Mouse (Mus musculus) CH12.LX (cell line): ENCODE results near the gene Slc35c2. TPM values are rescaled to one million over a fixed set of nuclear protein-coding genes. Genes with fewer than 3 reads are reported as not detected.

Source experiments
- DNase-seq: peaks from one replicate; pipeline ENCODE4 v3.0.0-alpha.2; 2013; ENCODE audit errors: extremely low read depth
- H3K27ac ChIP-seq: 2 replicates; pipeline ENCODE4 v1.5.1; 2012; ENCODE audit warnings: low read depth, mild to moderate bottlenecking, control low read depth, moderate library complexity; ENCODE audit not compliant: insufficient read depth
- H3K27me3 ChIP-seq: replicated peaks from 2 replicates; pipeline ENCODE3; 2012; ENCODE audit warnings: inconsistent platforms
- H3K36me3 ChIP-seq, 2 experiments: replicated peaks in 1 of 2; 2 replicates each; pipeline versions ENCODE3 to v1.6.1; 2012; ENCODE audit warnings: inconsistent platforms in 1 of 2, low read length in 1 of 2, mild to moderate bottlenecking in 1 of 2, mixed read lengths in 1 of 2, moderate library complexity in 1 of 2; ENCODE audit not compliant: control insufficient read depth in 1 of 2, insufficient read depth in 1 of 2
- H3K4me1 ChIP-seq, 2 experiments: 2 replicates each; pipeline ENCODE4 v1.6.1; 2012; ENCODE audit warnings: inconsistent platforms in 1 of 2, moderate library complexity in 1 of 2; ENCODE audit not compliant: insufficient read depth in 2 of 2, control insufficient read depth in 1 of 2
- H3K4me2 ChIP-seq: 2 replicates; pipeline ENCODE4 v1.6.1; 2012; ENCODE audit warnings: low read depth, mild to moderate bottlenecking, control low read depth; ENCODE audit not compliant: poor library complexity, insufficient read depth, severe bottlenecking
- H3K4me3 ChIP-seq, 3 experiments: fragments of 150-350 bp in 1 of 3; sonication (generic) in 1 of 3; replicated peaks in 1 of 3; 2 replicates each; pipeline versions ENCODE3 to v1.5.1; 2011 to 2012; ENCODE audit warnings: low read depth in 2 of 3, low read length in 2 of 3, mild to moderate bottlenecking in 2 of 3, moderate library complexity in 2 of 3, control low read depth in 1 of 3, improper control_type of control experiment in 1 of 3, inconsistent platforms in 1 of 3, mixed read lengths in 1 of 3; ENCODE audit not compliant: poor library complexity in 1 of 3
- H3K79me2 ChIP-seq: replicated peaks from 2 replicates; pipeline ENCODE4 v1.6.1; 2012; ENCODE audit warnings: mild to moderate bottlenecking, moderate library complexity; ENCODE audit not compliant: control insufficient read depth, poor library complexity, insufficient read depth, severe bottlenecking; ENCODE audit errors: extremely low read depth
- H3K9ac ChIP-seq: 2 replicates; pipeline ENCODE4 v1.6.1; 2012; ENCODE audit warnings: low read depth, mild to moderate bottlenecking, control low read depth, moderate library complexity; ENCODE audit not compliant: insufficient read depth
- H3K9me3 ChIP-seq: replicated peaks from 2 replicates; pipeline ENCODE3; 2012; ENCODE audit warnings: low read length, inconsistent platforms, mixed read lengths
- E2F4 ChIP-seq: IDR thresholded peaks from 2 replicates; pipeline ENCODE4 v1.6.1; 2011; ENCODE audit warnings: low read depth, low read length, improper control_type of control experiment; ENCODE audit not compliant: insufficient replicate concordance
- EP300 ChIP-seq: IDR thresholded peaks from 2 replicates; pipeline ENCODE4 v1.6.1; 2011; ENCODE audit warnings: low read length, improper control_type of control experiment
- HCFC1 ChIP-seq: IDR thresholded peaks from 2 replicates; pipeline ENCODE4 v1.6.1; 2012; ENCODE audit warnings: low read depth, mild to moderate bottlenecking, inconsistent platforms, low read length, improper control_type of control experiment
- IRF4 ChIP-seq: IDR thresholded peaks from 2 replicates; pipeline ENCODE4 v1.6.1; 2014; ENCODE audit warnings: low read depth, mild to moderate bottlenecking, inconsistent platforms, low read length, improper control_type of control experiment
- JUN ChIP-seq: IDR thresholded peaks from 2 replicates; pipeline ENCODE4 v1.6.1; 2011; ENCODE audit warnings: low read depth, mild to moderate bottlenecking, low read length, improper control_type of control experiment, moderate library complexity; ENCODE audit not compliant: insufficient read depth
- JUND ChIP-seq: conservative IDR thresholded peaks from 2 replicates; pipeline ENCODE4 v1.6.1; 2011; ENCODE audit warnings: low read depth, low read length, improper control_type of control experiment
- MAFK ChIP-seq: IDR thresholded peaks from 2 replicates; pipeline ENCODE4 v1.6.1; 2011; ENCODE audit warnings: low read length, improper control_type of control experiment; ENCODE audit not compliant: insufficient replicate concordance
- MEF2A ChIP-seq: IDR thresholded peaks from 2 replicates; pipeline ENCODE4 v1.6.1; 2014; ENCODE audit warnings: low read depth, mild to moderate bottlenecking, inconsistent platforms, low read length, improper control_type of control experiment, borderline replicate concordance
- MXI1 ChIP-seq: IDR thresholded peaks from 2 replicates; pipeline ENCODE4 v1.6.1; 2011; ENCODE audit warnings: mild to moderate bottlenecking, low read depth, low read length, improper control_type of control experiment
- NRF1 ChIP-seq: IDR thresholded peaks from 2 replicates; pipeline ENCODE4 v1.6.1; 2014; ENCODE audit warnings: low read depth, mild to moderate bottlenecking, inconsistent platforms, low read length, improper control_type of control experiment, moderate library complexity
- POLR2AphosphoS2 ChIP-seq: IDR thresholded peaks from 2 replicates; pipeline ENCODE4 v1.6.1; 2011; ENCODE audit warnings: low read depth, low read length, improper control_type of control experiment
- RAD21 ChIP-seq: IDR thresholded peaks from 2 replicates; pipeline ENCODE4 v1.6.1; 2011; ENCODE audit warnings: low read depth, mild to moderate bottlenecking, low read length, improper control_type of control experiment, moderate library complexity
- UBTF ChIP-seq: IDR thresholded peaks from 2 replicates; pipeline ENCODE4 v1.6.1; 2012; ENCODE audit warnings: low read depth, mild to moderate bottlenecking, inconsistent platforms, low read length, improper control_type of control experiment, moderate library complexity
- USF1 ChIP-seq: IDR thresholded peaks from 2 replicates; pipeline ENCODE4 v1.6.1; 2014; ENCODE audit warnings: low read depth, mild to moderate bottlenecking, inconsistent platforms, low read length, improper control_type of control experiment
- ZC3H11A ChIP-seq: IDR thresholded peaks from 2 replicates; pipeline ENCODE4 v1.6.1; 2012; ENCODE audit warnings: low read depth, mild to moderate bottlenecking, inconsistent platforms, low read length, improper control_type of control experiment
- ZMIZ1 ChIP-seq: IDR thresholded peaks from 2 replicates; pipeline ENCODE4 v1.6.1; 2012; ENCODE audit warnings: low read depth, mild to moderate bottlenecking, inconsistent platforms, low read length, improper control_type of control experiment
- ZNF384 ChIP-seq: IDR thresholded peaks from 2 replicates; pipeline ENCODE4 v1.6.1; 2012; ENCODE audit warnings: low read depth, low read length, improper control_type of control experiment, inconsistent platforms
- dilution Hi-C: fragments of 300-500 bp; cut with MboI; formaldehyde crosslinking; loops from 2 replicates; pipeline ENCODE4 v1.14.3; 2020; ENCODE audit warnings: low sequenced_read_pairs; ENCODE audit not compliant: extremely low pct_unique_long_range_greater_than_20kb, extremely low pct_ligation_motif_present
- in situ Hi-C: fragments of 300-500 bp; cut with MboI; formaldehyde crosslinking; loops from 3 replicates; pipeline ENCODE4 v1.14.3; 2019; ENCODE audit warnings: low sequenced_read_pairs, low pct_ligation_motif_present, low pct_unique_long_range_greater_than_20kb, mixed read lengths
- polyA plus RNA-seq: library from polyadenylated mRNA; unstranded; fragments of >175 nt; gene quantifications from 2 replicates; pipeline ENCODE4 v1.2.1, GENCODE M21; 2012; ENCODE audit warnings: low read depth; ENCODE audit not compliant: insufficient read length
- total RNA-seq, 2 experiments: library from RNA; depleted of rRNA; stranded (reverse); fragments of 300-350 nt in 1 of 2; fragments of >200 nt in 1 of 2; gene quantifications; 2 replicates each; pipeline ENCODE4 v1.2.3; 2012 to 2014

Slc35c2 gene
- total and polyA plus RNA-seq, 3 experiments: 45.5 to 57.8 (median 55.3) TPM

GRCm38 (mm10) chr2:165253269-165253668, 34.4 kb downstream of the Slc35c2 start:
- no peak for DNase-seq
- Histone ChIP-seq H3K9me3 (no peaks in the 10 kb centered on the region), H3K27ac (no peak overlapping the region), H3K9ac (no peak overlapping the region), H3K27me3 (peaks cover 92% of the 10 kb centered on the region), H3K4me1 (peaks cover 11 to 21% of the 10 kb centered on the region in 2 experiments), H3K4me3 (no peak overlapping the region), H3K36me3 (no peaks in the 10 kb centered on the region), H3K4me2 (no peak overlapping the region), H3K79me2 (no peaks in the 10 kb centered on the region)
- TF ChIP-seq ZC3H11A (no peak), IRF4 (no peak), NRF1 (no peak), ZMIZ1 (no peak), MEF2A (no peak)
- in situ Hi-C loops: no loop called here
- dilution Hi-C loops: no loop called here

- in situ Hi-C loops: no loop called here
- DNase-seq: no peak
- Histone ChIP-seq H3K27ac (no peak overlapping the region), H3K27me3 (peaks cover 92% of the 10 kb centered on the region), H3K4me2 (no peak overlapping the region), H3K4me3 (no peak overlapping the region), H3K4me1 (peaks cover 8 to 16% of the 10 kb centered on the region in 2 experiments), H3K79me2 (no peaks in the 10 kb centered on the region), H3K9ac (no peak overlapping the region), H3K36me3 (no peaks in the 10 kb centered on the region), H3K9me3 (no peaks in the 10 kb centered on the region)
- TF ChIP-seq MAFK (no peak), HCFC1 (no peak), ZMIZ1 (no peak), ZNF384 (no peak), EP300 (no peak), JUND (no peak), E2F4 (no peak), JUN (no peak), UBTF (no peak), MXI1 (no peak), RAD21 (no peak), POLR2AphosphoS2 (no peak), ZC3H11A (no peak), USF1 (no peak)
- dilution Hi-C loops: no loop called here
These were observed 34.9 kb downstream of the Slc35c2 start for GRCm38 (mm10) chr2:165252801-165253200.
